Mouse (Mus musculus): Measurements from ENCODE around the gene Nup35.

DNA sequence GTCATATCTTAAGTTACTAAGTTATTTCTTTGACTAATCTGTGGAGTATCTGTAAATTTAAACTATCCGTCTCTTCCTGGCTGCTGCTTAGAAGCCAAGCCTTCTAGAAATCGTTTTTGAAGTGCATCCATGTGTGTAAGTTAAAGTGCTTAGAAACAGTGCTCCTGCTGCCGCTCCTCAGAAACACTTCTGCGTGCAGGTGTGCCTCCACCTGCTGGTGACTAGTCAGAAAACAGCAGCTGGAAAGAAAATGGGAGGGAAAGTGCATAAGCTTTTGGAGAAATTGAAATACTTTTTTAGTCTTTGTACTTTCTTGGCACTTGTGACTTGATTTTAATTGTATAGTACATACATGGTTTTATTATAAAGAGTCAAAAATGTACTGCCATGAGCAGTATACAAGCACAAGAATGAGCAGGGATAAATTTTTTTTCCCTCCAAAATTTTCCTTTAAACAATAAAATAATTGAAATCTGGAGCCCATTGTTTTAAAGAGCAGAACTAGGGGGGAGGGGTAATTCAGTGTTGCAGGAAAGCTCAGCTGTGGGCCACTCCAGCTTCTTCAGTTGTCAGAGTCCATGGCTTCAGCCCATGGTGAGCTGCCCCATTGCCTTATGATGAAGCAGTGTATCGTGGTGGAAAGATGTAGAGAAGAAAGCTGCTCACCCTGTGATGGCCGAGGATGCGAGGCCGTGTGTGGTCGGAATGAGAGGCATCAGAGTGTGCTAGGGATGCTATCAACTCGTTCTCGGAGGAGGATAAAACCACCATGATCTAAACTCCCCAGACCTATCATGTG is 53.0 kb downstream of the Nup35 start:
- TF ChIP-seq POLR2A (IDR thresholded peaks at IDR 0.05; ENCODE audit: low read depth, low read length) (no peak), CTCF (IDR thresholded peaks at IDR 0.05; ENCODE audit: extremely low read depth, insufficient read length, insufficient replicate concordance, low read depth, low read length) (peak; percentile 52; the same call in 1 of the 2 replicates)

Data from small intestine, adult 2 months (tissue).